Mouse (Mus musculus) liver, embryonic 14.5 days (tissue): ENCODE results near the gene Fgfr2.

Source experiments
- CTCF ChIP-seq: IDR thresholded peaks from 2 replicates; pipeline ENCODE4 v1.5.1; 2016; ENCODE audit warnings: antibody characterized with exemption, low read depth, control low read depth
- EP300 ChIP-seq: IDR thresholded peaks from 2 replicates; pipeline ENCODE4 v1.6.1; 2016; ENCODE audit warnings: antibody characterized with exemption, low read depth

- TF ChIP-seq CTCF: no peak
- no peak for TF ChIP-seq EP300
Measured at GRCm38 (mm10) chr7:133039556-133040255, 83.4 kb downstream of the Fgfr2 start.
